Mouse (Mus musculus): ENCODE measurements around the gene Cass4. TPM values are rescaled to one million over a fixed set of nuclear protein-coding genes. Genes with fewer than 3 reads are reported as not detected.

Gene Cass4
- total RNA-seq (2022), result under 1 TPM; 0.09 to 0.53 (median 0.35) TPM

DNA sequence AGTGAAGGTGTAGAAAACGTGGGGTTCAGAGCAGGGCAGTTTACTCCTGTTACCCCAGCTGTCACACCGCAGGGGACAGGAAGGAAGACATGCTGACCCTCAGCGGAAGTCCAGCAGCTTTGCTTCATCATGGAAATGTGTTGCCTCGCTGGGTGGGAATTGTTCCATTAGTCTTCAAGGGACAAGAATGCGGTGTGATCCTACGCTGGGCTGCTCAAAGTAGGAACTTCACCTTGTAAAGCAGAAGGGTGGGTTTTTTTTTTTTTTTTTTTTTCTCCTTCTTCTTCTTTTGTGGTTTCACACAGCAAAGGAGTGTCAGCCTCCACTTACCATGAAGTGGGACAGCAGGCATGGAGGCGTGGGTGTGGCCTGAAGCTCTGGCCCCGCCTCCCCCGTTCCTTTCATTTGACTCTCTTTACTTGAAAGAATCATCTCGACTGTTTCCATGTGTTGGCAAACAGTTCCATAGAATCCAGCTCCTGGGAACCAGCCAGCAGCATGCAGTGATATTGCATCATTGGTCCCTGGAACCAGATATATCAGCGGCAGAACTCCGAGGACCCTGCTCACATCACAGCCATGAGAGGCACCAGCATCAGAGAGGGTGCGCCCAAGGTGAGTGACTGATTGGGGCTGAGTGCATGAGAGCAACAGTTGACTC, at the start of gene Cass4:
TSS of gene Cass4 (plus strand) at position 404 of the 661 bp plus-strand sequence.
- DNase-seq (ENCODE audit: low spot score), result no peak

DNA sequence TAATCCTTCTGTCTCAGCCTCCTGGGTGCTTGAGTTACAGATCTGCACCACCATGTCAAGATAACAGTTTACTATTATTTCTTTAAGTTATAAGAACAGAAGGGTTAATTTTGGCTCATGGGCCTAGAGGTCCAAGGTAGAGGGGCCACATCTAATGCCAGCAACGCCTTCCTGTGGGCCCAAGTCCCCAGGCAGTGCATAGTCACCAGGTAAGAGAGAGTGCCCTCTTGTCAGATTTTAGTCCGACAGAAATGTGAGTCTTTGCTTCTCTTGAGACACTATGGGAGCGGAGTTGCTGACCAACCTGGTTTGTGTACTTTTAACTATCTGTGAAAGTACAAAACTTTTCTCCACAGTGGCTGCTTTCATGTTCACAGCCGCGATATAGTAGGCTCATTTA, 48.9 kb upstream of the Cass4 start:
- no peak for DNase-seq (ENCODE audit: low spot score)

DNA sequence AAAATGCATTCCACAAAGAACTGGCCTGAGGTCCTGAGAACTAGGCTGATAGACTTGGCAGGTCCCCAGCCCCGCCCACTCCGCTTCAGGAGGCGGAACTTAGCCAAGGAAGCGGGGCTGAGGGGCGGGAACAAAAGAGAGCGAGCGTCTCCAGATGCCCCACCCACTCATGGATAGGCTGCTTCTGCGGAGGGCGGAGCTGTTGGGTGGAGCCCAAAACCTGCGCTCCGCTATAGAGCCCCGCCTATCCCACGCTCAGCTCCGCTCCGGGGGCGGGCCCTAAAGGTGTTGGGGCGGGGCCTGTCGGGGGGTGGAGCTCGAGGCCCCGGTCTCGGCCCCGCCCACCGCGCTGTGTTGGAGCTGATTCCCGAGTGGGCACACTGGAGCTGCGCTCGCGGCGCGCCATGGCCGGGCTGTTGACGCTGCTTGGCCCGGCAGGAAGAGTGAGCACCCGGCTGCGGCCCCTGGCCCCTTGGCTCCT, 48.3 kb upstream of the Cass4 start, which contains the start of gene Fam210b:
TSS of gene Fam210b (plus strand) at position 308 of the 481 bp plus-strand sequence.
- peak; percentile 97 for DNase-seq (ENCODE audit: low spot score)

DNA sequence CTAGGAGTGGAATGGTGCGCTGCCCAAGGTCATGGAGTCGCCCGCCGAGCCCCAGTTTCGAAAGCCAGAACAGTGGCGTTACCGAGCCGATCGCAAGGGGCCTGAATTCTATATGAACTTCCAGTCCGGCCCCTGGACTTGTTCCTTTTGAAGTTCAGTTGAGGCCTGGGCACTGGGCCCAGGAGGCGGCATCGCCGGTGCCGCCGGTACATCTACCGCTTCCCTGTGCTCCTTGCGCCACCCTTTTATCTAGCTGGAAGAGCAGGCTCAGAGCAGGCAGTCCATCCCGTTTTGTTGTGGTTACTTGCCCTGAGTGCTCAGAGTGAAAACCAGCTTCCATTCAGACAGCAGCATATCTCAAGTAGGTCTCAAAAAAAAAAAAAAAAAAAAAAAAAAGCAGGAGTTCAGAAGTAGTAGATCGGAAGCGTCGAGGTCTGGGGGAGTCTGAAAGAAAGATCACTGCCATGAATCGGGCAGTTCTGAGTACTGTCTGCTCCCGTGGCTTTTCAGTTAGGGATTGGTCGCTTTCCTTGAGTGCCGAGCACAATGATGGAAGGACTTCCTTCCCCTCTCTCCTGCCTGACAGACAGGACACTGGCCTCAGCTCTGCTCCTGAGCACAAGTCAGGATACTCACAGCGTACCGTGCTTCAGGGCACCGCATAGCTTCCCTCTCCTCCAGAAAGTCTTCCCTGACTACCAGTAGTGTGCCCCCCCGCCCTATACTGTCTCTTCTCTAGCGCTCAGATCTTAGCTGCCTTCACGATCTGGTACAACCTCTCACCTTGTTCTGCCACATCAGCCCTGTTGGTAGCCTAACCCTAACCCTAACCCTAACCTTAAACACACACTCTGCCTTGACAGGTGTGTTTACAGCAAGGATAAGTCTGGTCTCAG, 47.3 kb upstream of the Cass4 start:
- DNase-seq (ENCODE audit: low spot score), result no peak

DNA sequence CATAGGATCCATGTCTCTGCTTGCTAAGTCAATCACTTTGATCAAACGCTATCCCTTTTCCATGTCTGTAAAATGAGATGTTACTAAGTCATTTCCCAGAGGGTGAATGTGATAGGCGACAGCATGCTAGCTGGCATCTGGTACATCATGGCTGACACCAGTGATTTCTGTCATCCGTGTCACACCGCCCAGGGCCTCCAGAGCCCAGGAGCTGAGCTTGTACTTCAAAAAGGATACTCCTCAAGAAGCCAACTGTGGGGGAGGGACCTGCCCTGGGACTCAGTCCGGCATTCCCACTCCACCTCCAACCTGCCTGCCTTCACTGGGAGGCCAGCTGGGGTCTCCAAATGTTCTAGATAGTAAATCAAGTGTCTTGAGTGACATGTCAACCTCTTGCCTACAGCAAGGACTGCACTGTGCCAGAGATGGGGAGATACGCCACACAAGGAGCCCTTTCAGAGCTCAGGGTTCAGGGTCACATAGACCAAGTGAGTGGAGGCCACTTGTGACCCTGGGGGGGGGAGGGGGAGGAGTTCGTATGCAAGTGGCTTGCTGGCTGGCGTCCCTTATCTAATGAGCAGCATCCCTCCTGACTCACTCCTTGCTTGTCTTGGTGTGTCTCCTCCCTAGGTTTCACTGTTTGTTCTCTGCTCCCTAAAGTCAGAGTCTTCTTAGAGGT, 46.5 kb upstream of the Cass4 start:
- DNase-seq (ENCODE audit: low spot score), result no peak

DNA sequence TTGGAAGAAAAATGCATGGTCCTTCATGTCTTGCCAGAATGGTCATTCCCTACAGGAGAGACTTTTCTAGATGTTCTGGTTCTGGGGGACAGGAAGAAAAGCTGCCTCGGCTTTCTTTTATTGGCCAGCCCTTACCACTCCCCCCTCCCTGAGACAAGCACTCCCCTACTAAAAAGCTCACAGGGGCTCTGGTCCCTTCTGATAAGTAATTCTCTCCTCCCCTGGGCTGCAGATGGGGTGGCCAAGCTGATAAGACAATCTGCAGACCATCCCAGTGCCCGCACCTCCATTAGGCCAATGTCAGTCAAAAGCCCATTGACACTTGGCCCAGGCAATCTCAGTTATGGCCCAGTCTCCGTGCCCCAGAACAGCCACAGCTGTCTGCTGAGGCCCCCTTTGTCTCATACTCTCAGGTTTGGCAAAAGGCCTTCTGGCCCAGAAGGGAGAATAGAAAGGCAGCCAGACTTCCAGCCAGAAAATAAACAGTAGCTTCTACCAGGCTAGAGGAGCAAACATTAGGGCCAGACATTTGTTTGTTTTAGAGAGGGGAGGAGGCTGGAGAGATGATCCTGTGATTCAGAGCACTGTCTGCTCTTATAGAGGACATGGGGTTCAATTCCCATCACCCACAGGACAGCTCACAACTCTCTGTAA, 45.2 kb upstream of the Cass4 start:
- DNase-seq (ENCODE audit: low spot score), result peak; percentile 18

DNA sequence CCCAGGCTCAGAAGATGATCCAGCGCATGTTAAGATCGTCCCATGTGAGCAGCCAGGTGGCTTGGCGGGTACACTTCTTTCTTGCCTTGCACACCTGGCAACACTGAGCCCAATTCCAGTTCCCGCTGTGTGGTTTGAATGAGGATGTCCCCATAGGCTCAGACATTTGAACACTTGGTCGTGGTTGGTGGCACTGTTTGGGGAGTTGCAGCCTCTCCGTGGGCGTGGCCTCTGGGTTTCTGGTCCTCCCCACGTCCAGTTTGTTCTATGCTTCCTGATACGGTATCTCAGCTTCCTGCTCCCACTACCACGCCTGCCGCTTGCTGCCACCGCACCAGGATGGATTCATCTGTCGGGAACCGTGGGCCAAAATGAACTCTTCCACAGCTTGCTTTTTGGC, 43.8 kb upstream of the Cass4 start:
- no peak for DNase-seq (ENCODE audit: low spot score)

DNA sequence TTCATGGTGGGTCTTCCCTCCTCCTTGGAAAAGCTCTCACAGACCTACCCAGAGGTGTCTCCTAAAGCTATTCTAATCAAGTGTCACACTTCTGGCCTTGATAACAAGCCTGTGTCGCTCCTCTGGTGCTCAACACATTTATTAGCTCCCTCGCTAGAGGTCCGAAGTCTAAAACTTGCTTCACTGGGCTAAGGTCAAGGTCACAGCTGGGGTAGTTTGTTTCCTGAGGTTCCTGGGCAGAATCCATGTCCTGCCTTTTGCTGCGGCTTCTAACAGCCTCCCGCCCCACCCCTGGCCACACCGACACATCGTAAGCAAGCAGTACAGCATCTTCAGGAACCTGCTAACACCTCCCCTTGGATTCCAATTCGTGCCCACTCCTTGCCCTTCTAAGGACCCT, 42.8 kb upstream of the Cass4 start:
- DNase-seq (ENCODE audit: low spot score), result no peak

DNA sequence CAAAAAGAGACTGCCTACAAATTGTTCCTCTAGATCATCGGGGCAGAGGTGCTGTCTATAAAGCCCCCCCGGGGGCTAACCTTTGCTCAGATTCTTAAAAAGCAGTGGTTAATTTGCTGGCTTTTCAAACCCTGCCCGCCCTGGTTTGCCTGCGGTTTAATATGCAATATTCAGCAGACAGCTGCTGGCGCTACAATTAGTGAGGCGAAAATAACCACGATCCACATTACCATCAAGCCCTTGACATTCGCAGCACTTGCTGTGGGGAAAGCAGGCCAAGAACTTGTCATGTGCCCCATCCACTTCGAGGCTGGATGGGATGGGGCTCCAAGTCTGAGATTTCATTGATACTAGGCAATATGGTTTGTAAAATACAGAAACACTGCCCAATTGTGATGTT, 40.4 kb upstream of the Cass4 start:
- DNase-seq (ENCODE audit: low spot score), result no peak

DNA sequence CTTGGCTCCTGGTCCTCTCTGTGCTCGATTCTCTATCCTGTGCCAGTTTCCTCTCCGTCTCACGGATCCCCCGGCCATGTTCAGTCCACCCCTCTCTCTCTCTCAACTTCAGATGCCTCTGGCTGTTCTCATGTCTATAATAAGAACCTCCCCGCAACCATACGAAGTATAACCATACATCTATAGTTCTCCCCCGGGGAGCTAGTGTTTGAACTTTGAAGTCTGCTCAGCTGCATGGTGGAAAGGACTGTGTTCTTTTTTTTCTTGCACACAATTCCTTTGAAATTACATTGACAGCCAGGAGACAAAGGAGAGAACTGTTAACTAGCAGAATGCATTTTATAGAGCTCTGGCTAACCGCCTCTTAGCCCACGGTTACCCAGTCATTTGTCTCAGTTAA, 38.8 kb upstream of the Cass4 start:
- DNase-seq (ENCODE audit: low spot score), result no peak

DNA sequence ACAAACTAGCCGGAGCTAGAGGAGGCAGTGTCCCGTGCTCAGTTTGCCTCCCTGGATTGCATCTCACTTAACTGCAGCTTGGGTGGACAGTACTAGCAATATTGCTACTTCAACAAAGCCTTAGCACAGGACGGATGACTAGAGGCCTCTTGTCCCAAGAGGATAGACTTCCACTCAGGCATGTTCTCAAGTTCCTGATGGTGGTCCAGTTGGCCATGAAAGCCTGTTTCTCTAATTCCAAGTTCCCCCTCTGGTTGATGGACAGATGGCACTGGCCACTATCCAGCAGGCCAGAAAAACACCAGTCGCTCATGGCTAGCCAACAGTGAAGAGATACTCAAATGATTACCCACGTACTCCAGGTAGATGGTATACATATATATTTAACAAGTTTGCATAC, 37.8 kb upstream of the Cass4 start:
- DNase-seq (ENCODE audit: low spot score), result no peak

DNA sequence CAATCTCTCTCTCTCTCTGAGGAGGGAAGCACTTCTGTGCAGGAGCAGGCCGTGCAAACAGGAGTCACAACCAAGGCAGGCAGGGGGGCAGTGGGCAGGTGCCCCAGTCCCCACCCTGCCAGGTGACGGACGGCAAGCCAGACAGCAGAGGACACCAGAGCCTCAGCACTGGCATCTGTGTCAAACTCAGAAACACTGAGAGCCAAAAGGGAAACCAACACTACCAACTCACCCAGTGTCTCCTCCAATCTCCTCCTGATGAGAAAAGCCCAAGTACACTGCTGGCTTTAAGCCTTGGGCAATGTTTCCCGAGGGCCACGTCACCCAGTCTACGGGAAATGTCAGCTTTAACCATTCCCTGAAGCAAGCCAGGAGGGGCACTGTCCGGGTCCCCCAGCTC, 30.4 kb upstream of the Cass4 start:
- DNase-seq (ENCODE audit: low spot score), result no peak

DNA sequence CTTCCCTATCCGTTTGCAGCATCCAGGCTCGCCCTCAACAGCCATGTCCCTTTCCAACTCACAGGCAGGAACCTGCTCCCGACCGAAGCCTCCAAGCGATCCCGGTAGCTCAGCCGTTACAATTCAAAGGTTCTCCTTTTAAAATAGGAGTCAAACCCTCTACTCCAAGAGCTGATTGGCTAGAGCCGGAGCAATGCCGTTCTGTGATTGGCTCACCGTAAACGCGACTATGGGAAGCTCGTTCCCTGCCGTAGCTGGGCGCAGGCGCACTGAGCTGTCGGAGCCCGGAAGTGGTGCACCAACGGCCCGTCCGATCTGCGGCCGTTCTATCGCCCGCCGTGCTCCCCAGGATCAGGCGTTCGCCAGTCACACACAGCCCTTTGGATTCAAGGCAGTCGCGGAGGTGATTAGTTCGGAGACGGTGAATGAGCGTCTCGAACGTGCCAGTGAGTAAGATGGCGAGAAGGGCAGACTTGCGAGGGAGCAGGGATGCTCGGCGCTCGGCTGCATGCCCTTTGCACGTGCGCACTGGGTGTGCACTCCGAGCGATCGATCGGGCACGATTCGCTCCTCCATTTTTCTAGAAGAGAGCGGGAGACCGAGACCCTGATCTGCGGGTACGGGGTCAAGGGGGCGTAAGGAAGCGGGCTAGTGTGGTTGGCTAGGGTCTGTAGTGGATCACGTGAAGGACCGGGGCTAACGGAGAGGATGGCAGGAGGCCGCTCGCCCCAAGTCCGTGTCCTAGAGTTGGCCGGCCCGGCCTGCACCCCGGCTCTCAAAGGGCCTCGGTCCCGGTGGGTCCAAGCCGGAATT, 23.0 kb upstream of the Cass4 start, which contains the start of the genes Aurka and Cstf1:
TSS of gene Aurka (minus strand) at position 125 of the 813 bp plus-strand sequence.
TSS of gene Cstf1 (plus strand) at position 271 of the 813 bp plus-strand sequence.
- peak; percentile 96 for DNase-seq (ENCODE audit: low spot score)

DNA sequence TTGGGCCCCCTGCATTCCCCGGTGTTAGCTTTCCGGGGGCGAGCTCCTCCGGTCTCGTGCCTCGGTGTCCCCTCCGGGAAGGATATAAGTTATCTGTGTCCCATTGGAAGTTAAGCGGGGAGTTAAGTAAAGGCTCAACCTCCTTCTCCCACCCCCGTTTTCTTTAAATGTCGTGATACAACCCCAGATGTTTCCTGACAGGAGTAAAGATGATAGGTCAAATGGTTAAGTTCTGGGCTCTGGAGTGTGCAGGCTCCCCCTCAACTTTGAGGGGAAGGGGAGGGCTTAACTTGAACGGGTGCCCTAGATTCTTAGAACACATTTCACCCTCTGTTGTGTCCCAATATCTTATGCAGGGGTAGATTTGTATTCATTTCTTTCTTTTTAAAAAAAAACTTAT, 22.3 kb upstream of the Cass4 start:
- DNase-seq (ENCODE audit: low spot score), result no peak

DNA sequence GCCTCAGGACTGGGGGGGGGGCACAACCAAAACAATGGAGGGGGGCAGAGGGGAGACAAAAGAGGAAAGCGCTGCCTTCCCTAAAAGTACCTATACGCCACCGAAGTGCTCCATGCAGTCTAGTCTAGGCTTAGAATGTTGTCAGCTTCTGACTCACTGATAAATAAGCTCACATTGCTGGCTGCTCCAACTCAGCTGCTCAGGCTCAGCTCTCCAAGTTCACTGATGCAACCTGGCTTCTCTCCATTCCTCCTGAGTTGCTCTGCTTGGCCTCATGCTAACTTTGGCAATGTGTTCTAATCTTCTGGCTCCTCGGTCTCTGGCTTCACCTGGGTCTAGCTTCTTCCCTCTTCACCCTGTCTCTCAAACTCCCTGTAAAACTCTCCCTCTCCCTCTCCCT, 17.0 kb upstream of the Cass4 start:
- DNase-seq (ENCODE audit: low spot score), result no peak

DNA sequence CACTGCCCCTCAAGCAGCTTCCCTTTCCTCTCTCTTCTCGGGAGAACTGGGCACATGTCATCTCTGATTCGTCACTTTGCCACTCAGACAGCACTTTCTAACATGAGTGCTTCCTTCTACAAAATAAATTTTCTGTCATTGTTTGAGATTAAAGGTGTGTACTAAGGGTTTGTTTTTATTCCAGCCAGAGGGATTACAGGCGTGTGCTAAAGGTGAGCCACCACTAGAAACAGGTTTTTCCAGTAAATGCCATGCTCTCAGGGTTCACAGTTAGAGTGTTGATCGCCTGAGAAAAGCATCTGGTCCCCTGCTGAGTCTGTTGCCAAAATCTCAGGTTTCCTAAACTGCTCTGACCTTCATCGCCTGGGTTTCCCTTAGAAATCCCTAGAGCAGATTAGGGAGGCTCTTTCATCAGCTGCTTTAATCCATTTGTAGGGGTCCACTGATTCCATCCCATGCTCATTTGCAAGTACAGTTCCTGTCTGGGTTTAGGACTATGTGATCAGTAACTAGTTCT, 16.5 kb upstream of the Cass4 start:
- DNase-seq (ENCODE audit: low spot score), result no peak

DNA sequence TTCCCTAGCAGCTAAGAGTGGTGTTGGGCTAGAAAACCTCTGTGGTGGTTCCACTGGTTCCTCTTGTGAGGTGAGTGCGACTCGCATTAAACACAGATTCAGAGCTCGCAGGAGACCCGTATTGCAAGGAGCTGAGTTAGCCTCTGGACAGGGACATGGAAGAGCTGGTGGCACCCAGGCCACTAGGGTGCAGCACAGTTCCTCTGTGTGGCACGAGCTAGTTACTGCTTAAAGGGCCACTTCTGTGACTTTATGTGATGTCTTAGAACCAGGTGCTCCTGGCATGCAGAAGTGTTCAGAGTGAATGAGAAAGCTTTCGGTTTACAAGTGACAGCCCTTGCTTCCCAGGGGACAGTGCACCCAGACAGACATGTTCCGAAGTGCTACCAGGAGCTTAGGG, 15.3 kb upstream of the Cass4 start:
- peak; percentile 22 for DNase-seq (ENCODE audit: low spot score)

DNA sequence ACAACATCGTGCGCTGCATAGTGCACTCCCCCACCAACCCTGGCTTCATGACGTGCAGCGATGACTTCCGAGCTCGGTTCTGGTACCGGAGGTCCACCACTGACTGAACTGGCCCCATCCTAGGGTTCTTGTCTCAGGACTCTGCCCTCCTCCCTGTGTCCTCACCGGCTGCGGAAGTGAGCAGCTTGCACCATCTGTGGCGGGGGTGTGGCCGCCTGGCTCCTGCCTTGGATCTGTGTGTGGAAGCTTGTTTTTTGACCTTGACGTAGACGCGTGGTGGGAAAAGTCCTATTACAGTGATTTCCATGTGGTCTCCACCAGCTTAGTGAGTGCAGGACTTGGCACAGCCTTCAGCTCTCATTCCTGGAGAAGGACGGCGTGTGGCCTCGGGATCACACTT, 13.1 kb upstream of the Cass4 start:
- no peak for DNase-seq (ENCODE audit: low spot score)

DNA sequence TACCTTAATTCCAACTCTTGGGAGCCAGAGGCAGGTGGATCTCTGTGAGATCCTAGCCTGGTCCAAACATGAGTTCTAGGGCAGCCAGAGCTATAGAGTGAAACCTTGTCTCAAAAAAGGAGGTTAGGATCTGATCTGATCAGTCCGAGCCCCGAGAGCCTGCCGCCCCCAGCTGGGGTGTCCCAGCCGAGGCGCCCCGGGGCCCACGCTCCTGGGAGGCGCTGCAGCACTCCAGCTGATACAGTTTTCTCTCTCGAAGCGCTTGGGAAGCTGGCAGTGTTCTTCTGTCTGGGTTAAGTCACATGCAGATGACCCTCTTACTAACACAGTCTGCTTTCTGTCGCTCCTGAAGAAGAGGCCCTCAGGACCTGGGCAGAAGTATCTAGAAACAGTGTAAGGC, 12.3 kb upstream of the Cass4 start:
- DNase-seq (ENCODE audit: low spot score), result no peak

DNA sequence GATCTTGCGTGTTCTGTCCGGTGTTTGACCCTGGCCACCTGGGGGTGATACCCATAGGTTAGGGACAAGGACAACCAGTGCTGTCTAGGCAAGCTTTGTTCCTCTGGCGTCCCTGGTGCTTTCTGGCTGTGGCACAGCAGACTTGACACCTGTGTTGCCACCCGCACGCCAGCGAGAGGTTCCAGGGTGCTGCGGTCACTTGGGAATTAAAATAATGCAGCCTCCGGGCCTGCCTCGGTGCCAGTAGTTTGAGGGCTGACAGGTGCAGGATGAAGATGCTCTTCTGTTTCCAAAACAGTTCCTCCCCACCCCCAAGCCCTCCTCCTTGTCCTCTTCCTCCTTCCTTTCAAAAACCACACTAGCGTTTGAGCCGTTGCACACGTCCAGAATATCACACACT, 11.7 kb upstream of the Cass4 start:
- DNase-seq (ENCODE audit: low spot score), result no peak

DNA sequence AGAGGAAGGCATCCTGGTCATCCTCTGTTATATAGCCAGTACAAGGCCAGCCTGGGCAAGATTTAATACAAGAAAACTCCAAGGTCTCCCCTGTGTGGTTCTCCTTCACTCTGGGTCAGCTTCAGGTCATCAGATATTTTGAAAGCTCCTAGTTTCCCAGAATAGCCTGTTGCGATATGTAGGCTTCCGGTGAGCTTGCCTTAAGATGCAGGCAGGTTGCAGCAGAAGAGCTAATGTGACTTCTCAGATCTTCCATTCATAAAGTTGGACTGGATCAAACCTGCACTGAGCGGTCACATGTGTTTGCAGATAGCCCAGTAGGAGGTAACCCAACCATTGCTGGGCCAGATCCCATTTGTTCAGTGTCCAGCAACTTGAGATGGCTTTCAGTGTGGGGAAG, 8.9 kb upstream of the Cass4 start:
- no peak for DNase-seq (ENCODE audit: low spot score)
